In genomic region chr13:118669491-118669890, GRCm38 (mm10) we compare ENCODE assay signal across 31 mouse cellular contexts. TPM values are rescaled to one million over a fixed set of nuclear protein-coding genes. Genes with fewer than 3 reads are reported as not detected.
DNase-seq lines count a peak whose midpoint lies in the region; ATAC-seq lines count a peak whose summit lies in the region.
"Had no signal": no experiment of that assay in that cellular context is flagged by ENCODE, and none has a peak within 500 bp of the region (broad histone marks: within the 10 kb centered on the region; RNA-seq: fewer than 3 reads in every experiment).

TSS of gene Fgf10 (plus strand) at chr13:118669791.

- no peak within 1 kb of the TSS for H3K4me3 ChIP-seq in midbrain, embryonic 11.5 days (ENCODE audit: low read depth, low read length)
- no peak within 1 kb of the TSS for H3K4me3 ChIP-seq in midbrain, embryonic 15.5 days
- H3K4me3 ChIP-seq in limb, embryonic 11.5 days (ENCODE audit: low read depth, low read length), result no peak within 1 kb of the TSS
- H3K4me3 ChIP-seq: forebrain, embryonic 13.5 days; hindbrain, embryonic 12.5 days; liver, embryonic 15.5 days; midbrain, embryonic 10.5 days; neural tube, embryonic 13.5 days had no signal

- no peak within 1 kb of the TSS for H3K27ac ChIP-seq in midbrain, embryonic 11.5 days (ENCODE audit: low read depth, low read length)
- no peak within 1 kb of the TSS for H3K27ac ChIP-seq in midbrain, embryonic 15.5 days
- H3K27ac ChIP-seq in limb, embryonic 11.5 days (replicated peaks; ENCODE audit: low read depth, low read length), result no peak within 1 kb of the TSS
- H3K27ac ChIP-seq: forebrain, embryonic 13.5 days; hindbrain, embryonic 12.5 days; kidney, postnatal 0 days; liver, embryonic 15.5 days; midbrain, embryonic 10.5 days; neural tube, embryonic 13.5 days had no signal

- 0 out of 2 replicates have a peak, but pooled peaks have one; percentile 17 for ATAC-seq in midbrain, embryonic 11.5 days (ENCODE audit: low FRiP score)
- no peak for ATAC-seq in midbrain, embryonic 15.5 days (replicated peaks)
- ATAC-seq in limb, embryonic 11.5 days (ENCODE audit: insufficient number of reproducible peaks, low FRiP score, low TSS enrichment, low read depth), result no peak
- ATAC-seq: forebrain, embryonic 13.5 days; intestine, embryonic 16.5 days had no signal

- no peak for DNase-seq in layer of hippocampus, adult 8-10 months (ENCODE audit: low spot score in 2 of 2)
- no peak for DNase-seq in layer of hippocampus, postnatal 10 days (ENCODE audit: low spot score in 2 of 2)
- no peak for DNase-seq in midbrain, embryonic 11.5 days (ENCODE audit: low spot score, missing footprints)
- DNase-seq in layer of hippocampus, postnatal 25 days (ENCODE audit: extremely low spot score in 1 of 2, low spot score in 1 of 2), result no peak
- no peak for DNase-seq in limb, embryonic 11.5 days (ENCODE audit: low spot score)
- no peak for DNase-seq in cerebellum, adult 8-10 months
- DNase-seq in cerebellum, adult 9-10 months, result no peak
- DNase-seq: adrenal gland, postnatal 36 days; B cell, adult 2 months; cerebellum, adult 18-20 months; cerebellum, postnatal 25 days; gastrocnemius, postnatal 25 days; heart, adult 11 months; heart, postnatal 36 days; kidney, adult 8-10 months; kidney, postnatal 4 days; lung, postnatal 14 days; right cerebral cortex, postnatal 4 days; thymus, postnatal 14 days had no signal

- no peaks in the 10 kb centered on the region for H3K36me3 ChIP-seq in midbrain, embryonic 11.5 days (ENCODE audit: control insufficient read depth, insufficient read depth, low read length)
- H3K36me3 ChIP-seq in midbrain, embryonic 15.5 days (replicated peaks), result no peaks in the 10 kb centered on the region
- H3K36me3 ChIP-seq in limb, embryonic 11.5 days (ENCODE audit: control insufficient read depth, insufficient read depth, low read length), result no peaks in the 10 kb centered on the region
- H3K36me3 ChIP-seq: hindbrain, embryonic 12.5 days; liver, embryonic 15.5 days; midbrain, embryonic 10.5 days; neural tube, embryonic 13.5 days had no signal

- H3K4me2 ChIP-seq in midbrain, embryonic 11.5 days, result no peak within 1 kb of the TSS
- no peak within 1 kb of the TSS for H3K4me2 ChIP-seq in midbrain, embryonic 15.5 days
- no peak within 1 kb of the TSS for H3K4me2 ChIP-seq in limb, embryonic 11.5 days (ENCODE audit: low read depth, severe bottlenecking)
- H3K4me2 ChIP-seq: forebrain, embryonic 13.5 days; heart, embryonic 11.5 days; hindbrain, embryonic 12.5 days; liver, embryonic 15.5 days; neural tube, embryonic 13.5 days had no signal

- H3K27me3 ChIP-seq in midbrain, embryonic 11.5 days (ENCODE audit: control insufficient read depth, insufficient read depth, low read length), result peaks cover 6% of the 10 kb centered on the region; the same call in 1 of the 2 replicates
- no peaks in the 10 kb centered on the region for H3K27me3 ChIP-seq in midbrain, embryonic 15.5 days (replicated peaks)
- no peaks in the 10 kb centered on the region for H3K27me3 ChIP-seq in limb, embryonic 11.5 days (ENCODE audit: control insufficient read depth, insufficient read depth, low read length)
- H3K27me3 ChIP-seq: hindbrain, embryonic 12.5 days; liver, embryonic 15.5 days; neural tube, embryonic 13.5 days had no signal

- H3K4me1 ChIP-seq in midbrain, embryonic 11.5 days (ENCODE audit: control insufficient read depth, insufficient read depth, low read length), result peaks cover 2% of the 10 kb centered on the region
- H3K4me1 ChIP-seq in midbrain, embryonic 15.5 days, result no peaks in the 10 kb centered on the region
- no peaks in the 10 kb centered on the region for H3K4me1 ChIP-seq in limb, embryonic 11.5 days (ENCODE audit: control insufficient read depth, insufficient read depth, low read length)
- H3K4me1 ChIP-seq: forebrain, embryonic 13.5 days; hindbrain, embryonic 12.5 days; liver, embryonic 15.5 days; neural tube, embryonic 13.5 days had no signal

- H3K9ac ChIP-seq in midbrain, embryonic 11.5 days (ENCODE audit: low read length), result no peak within 1 kb of the TSS
- no peak within 1 kb of the TSS for H3K9ac ChIP-seq in midbrain, embryonic 15.5 days
- no peak within 1 kb of the TSS for H3K9ac ChIP-seq in limb, embryonic 11.5 days (ENCODE audit: low read length)
- H3K9ac ChIP-seq: forebrain, embryonic 13.5 days; hindbrain, embryonic 12.5 days; liver, embryonic 15.5 days; neural tube, embryonic 13.5 days had no signal

- no peaks in the 10 kb centered on the region for H3K9me3 ChIP-seq in midbrain, embryonic 11.5 days (ENCODE audit: control insufficient read depth, low read length)
- H3K9me3 ChIP-seq in midbrain, embryonic 15.5 days, result no peaks in the 10 kb centered on the region
- no peaks in the 10 kb centered on the region for H3K9me3 ChIP-seq in limb, embryonic 11.5 days (ENCODE audit: control insufficient read depth, low read length)
- H3K9me3 ChIP-seq: forebrain, embryonic 13.5 days; hindbrain, embryonic 12.5 days; liver, embryonic 15.5 days; midbrain, embryonic 10.5 days; neural tube, embryonic 13.5 days had no signal

- 40% methylated on average over 7 of the region's 7 CpGs for WGBS in midbrain, embryonic 11.5 days
- 36% methylated on average over 7 of the region's 7 CpGs for WGBS in midbrain, embryonic 15.5 days
- 61% methylated on average over 7 of the region's 7 CpGs for WGBS in limb, embryonic 11.5 days

RNA-seq across cellular contexts. Expression of gene Fgf10, which starts in this region (rescaled TPM):
- 10 to 100 TPM; 10.3 to 15.9 (median 13.1) TPM for total RNA-seq in layer of hippocampus, adult 8-10 months (2022)
- 1 to 10 TPM; 7.4 to 9.2 TPM for total RNA-seq in layer of hippocampus, postnatal 10 days (2021)
- polyA plus RNA-seq in midbrain, embryonic 11.5 days (2014; fragmentation: Nextera tagmentation; extraction: Ambion mirVana), result 0.54 and 0.55 TPM in 2 replicates
- 0.72 and 2.1 TPM in 2 replicates for polyA plus RNA-seq in midbrain, embryonic 15.5 days (2015; fragmentation: Nextera tagmentation; extraction: Ambion mirVana)
- total RNA-seq in layer of hippocampus, postnatal 25 days (2021), result 10 to 100 TPM; 10.6 to 12.7 TPM
- polyA plus RNA-seq in limb, embryonic 11.5 days (2014; fragmentation: Nextera tagmentation; extraction: Ambion mirVana), result 13.0 and 15.8 TPM in 2 replicates
- total RNA-seq: liver, adult 2 months; megakaryocyte progenitor cell, adult 5-6 weeks had no signal
- polyA plus RNA-seq: liver, adult 2 months; spleen, adult 2 months had no signal

Comparison
In these comparisons a context has a peak if more than half of its experiments do, and no peak if none do; other contexts are left out.
1. Peak in ATAC-seq in midbrain, embryonic 11.5 days; RNA of the gene not detected or under 1 TPM.